Mouse (Mus musculus) cerebellum, adult 9-10 months (tissue): ENCODE results near the gene Map3k13.

Experiments used
- DNase-seq: peaks from one replicate; pipeline ENCODE4 v3.0.0; 2022

Map3k13 gene

DNA sequence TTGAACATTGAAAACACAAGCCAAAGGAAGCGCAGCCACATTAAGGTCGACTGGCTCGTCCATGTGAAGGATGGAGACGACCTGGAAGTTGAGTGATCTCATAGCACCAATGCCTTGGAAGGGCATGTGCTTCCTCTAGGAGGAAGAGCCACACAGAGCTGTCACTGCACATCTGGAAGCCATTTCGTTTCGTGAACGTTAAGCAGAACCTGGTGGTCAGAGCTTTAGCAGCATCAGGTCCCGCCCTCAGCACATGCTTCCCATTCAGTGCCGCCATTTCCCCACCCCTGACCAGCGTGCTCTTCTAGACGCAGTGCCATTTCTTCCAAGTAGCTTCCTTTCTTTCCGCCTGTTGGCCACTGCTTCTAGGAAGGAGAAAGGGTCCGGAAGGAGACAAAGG lies 134.3 kb downstream of the Map3k13 start:
- DNase-seq: no peak

DNA sequence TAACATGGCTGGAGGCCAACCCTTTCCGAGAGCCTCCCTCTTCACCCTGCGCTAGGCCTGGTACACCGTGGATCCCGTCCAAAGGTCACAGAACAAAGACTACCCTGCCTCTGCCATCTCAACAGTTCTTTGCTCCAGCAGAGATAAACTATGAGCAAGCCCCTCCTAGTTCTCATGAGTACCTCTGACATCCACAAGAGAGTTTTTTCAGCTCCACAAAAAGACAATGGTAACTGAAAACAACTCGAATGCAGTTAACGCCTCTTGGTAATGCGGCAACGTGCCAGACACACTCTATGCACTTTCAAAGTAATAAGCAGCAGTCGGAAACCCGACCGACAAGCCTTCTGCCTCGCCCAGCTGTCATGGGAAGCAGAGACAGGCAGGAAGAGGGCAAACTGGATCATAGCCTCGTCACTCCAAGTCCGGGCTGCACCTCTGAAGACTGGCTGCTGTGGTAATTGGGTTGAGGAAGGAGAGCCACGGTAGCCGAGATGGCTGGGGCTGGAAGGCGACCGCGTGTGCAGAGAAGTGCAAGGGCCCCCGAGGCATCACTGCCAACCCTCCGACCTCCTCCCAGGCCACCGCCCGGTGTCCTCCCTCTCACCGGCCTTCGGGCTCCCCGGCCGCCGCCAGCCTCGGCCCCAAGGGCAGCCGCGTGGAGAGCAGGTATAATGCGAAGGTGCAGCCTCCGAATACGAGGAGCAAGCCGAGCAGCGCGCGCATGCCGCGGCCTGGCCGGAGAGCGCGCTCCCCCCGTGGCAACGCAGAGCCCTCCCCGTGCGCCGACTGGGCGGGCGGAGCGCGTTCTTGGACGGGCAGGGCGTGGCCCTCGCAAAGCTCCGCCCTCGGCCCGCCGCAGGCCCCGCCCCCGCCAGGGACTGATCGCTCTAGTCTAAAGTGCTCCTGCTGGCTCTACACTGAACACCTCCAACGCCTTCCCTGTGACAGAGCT lies 152.9 kb downstream of the Map3k13 start, which contains the start of gene Tmem41a:
Gene Tmem41a (minus strand): TSS at position 792 of the 955 bp plus-strand sequence.
- DNase-seq: peak; percentile 93

DNA sequence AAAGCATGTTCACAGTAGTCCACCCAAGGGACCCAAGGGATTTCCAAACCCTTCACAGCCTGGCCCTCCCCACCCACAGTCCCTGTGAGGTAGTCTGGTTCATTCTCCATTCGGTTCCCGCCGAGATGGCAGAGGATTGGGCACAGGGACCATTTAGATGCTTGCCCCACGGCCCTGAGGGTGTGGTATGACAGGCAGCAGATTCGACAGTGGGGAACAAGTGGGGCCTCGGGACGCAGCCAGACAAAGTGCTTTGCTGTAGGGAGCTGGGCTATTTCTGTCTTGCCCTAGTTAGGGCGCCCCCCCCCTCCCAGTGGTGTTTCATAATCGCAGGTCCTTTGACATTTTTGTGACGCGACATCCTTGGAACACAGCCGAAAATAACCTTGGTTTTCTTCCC lies 161.4 kb downstream of the Map3k13 start:
- no peak for DNase-seq

DNA sequence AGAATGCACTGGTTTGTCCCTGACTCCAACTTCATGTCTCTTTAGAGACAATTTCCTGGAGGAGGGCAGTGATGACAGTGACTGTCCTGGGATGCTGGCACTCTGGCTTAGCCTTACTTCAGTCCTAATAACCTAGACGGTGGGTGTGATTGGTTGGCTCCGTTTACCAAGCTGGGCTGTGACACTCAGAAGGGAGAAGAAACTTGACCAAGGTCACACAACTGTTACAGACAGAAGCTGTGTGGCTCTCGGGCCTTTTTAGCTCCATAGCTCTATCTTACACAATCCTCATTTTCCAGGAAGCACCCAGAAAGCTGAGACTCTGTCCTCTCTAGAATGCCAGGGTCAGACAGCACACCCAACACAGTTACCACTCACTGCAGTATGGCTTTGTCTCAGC lies 171.4 kb downstream of the Map3k13 start:
- DNase-seq: no peak

DNA sequence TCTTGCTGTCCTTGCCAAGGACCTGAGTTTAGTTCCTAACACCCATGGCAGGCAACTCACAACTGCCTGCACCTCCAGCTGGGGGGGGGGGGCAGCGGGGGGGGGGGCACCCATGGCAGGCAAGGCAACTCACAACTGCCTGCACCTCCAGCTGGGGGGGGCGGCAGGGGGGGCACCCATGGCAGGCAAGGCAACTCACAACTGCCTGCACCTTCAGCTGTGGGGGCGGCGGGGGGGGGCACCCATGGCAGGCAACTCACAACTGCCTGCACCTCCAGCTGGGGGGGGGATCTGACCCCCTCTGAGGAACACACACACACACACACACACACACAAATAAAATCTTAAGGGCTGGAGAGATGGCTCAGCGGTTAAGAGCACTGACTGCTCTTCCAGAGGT lies 175.7 kb downstream of the Map3k13 start:
- no peak for DNase-seq

DNA sequence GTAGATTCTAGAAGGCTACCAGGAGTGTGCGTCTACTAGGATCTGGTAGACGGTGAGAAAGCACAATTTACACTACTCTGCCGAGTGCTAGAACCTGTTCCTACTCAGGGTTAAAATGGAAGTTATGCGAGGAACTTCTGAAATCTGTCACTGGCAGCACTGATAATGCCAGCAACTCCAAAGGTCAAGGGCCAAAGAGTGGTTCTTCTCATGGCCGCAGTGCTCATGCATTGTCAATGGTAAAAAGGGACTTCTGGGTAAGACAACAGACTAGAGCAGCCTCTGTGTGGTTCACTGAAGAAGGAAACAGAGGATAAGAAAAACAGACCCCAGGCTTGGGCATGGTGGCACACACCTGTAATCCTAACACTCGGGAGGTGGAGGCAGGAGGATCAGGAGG lies 176.4 kb downstream of the Map3k13 start:
- no peak for DNase-seq

DNA sequence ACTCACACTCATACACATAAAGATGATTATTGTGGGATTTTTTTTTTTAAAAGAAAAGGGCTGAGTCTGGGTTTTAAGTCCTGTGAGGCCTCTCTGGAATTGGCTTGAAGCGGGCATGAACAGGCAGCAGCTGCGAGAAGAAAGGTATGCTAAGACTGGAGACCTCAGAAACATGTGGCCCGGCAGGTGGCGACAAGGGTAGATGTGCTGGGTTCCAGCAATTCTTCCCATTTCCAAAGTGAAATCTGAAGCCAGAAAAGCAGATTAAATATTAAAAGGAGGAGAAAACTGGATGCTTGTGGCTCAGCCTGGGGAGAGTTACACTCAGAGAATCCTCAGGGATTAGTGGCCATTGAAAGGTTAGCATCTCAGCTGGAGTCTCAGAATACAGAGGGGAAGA lies 177.3 kb downstream of the Map3k13 start:
- no peak for DNase-seq

DNA sequence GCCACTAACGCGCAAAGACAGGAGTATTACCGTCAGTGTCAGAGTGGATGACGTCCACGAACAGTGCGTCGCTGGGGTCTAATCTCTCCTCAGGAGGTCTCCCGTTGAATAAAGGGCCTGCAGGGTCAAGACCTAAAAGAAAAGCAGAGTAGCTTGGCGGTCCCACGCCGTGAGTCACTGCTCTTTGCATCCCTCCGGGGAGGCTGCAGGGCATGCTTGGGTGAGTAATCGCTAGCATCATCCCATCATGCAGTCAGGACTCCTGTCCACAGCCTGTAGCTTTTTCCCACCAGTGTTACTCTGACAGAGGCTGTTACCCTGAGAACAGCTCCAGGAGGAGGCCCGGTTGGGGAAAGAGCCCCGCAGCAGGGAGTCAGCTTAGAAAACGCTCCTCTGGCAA lies 182.1 kb downstream of the Map3k13 start:
- no peak for DNase-seq

DNA sequence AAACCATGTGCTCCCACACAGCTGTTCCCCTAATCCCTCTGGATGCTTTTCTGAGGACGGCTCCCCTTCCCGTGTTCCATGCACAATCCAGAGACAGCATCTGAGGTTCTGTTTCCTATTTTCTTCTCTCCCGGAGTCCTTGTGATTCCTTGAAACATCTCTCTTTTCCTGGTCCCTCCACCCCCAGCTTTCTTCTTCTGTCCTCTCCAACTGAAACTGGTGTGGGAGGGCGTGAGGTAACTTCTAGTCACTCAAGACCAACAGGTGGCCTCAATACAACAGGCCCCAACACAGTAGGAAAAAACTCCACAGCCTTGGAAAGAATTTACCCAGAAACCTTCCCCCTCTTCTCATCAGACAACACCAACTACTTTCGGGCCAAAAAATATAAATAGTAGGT lies 183.2 kb downstream of the Map3k13 start:
- DNase-seq: no peak
